19 mouse cellular contexts compared by ENCODE assay signal in the genomic region with DNA sequence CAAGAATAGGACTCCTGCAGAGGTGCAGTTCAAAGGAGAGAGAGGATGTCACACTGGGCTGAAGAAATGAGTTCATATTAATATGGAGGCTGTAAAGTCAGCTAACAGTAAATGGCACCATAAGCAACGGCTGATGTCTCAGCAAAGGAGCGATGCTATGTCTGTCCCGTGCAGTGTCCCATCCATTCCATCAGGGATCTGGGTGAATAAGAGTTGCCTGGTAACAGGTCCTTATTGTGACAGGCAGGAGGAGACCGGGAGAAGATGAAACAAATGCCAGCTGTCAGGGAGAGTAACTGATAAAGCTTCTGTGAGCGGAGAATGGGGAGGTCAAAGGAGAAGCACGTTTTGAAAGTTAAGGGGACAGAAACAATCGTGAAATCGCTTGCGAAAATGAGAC.
DNase-seq lines count a peak whose midpoint lies in the region; ATAC-seq and TF ChIP-seq lines count a peak whose summit lies in the region.
"Had no signal": no experiment of that assay in that cellular context is flagged by ENCODE, and none has a peak within 500 bp of the region (broad histone marks: within the 10 kb centered on the region; RNA-seq: fewer than 3 reads in every experiment).

No protein-coding gene starts in this region.

- H3K9me3 ChIP-seq in forebrain, embryonic 14.5 days (replicated peaks; ENCODE audit: control insufficient read depth, low read length): no peaks in the 10 kb centered on the region
- no peaks in the 10 kb centered on the region for H3K9me3 ChIP-seq in forebrain, postnatal 0 days (ENCODE audit: low read length)
- H3K9me3 ChIP-seq in hindbrain, embryonic 13.5 days: no peaks in the 10 kb centered on the region
- no peaks in the 10 kb centered on the region for H3K9me3 ChIP-seq in midbrain, embryonic 12.5 days
- H3K9me3 ChIP-seq: forebrain, embryonic 15.5 days; heart, embryonic 13.5 days; limb, embryonic 13.5 days; liver, embryonic 15.5 days had no signal

- no peaks in the 10 kb centered on the region for H3K36me3 ChIP-seq in forebrain, embryonic 14.5 days (ENCODE audit: control insufficient read depth, insufficient read depth, low read length)
- H3K36me3 ChIP-seq in forebrain, postnatal 0 days (ENCODE audit: insufficient read depth): no peaks in the 10 kb centered on the region
- no peaks in the 10 kb centered on the region for H3K36me3 ChIP-seq in hindbrain, embryonic 13.5 days
- no peaks in the 10 kb centered on the region for H3K36me3 ChIP-seq in midbrain, embryonic 12.5 days
- H3K36me3 ChIP-seq: forebrain, embryonic 15.5 days; heart, embryonic 13.5 days; limb, embryonic 13.5 days; liver, embryonic 15.5 days had no signal

- no peak overlapping the region for H3K4me2 ChIP-seq in forebrain, embryonic 14.5 days (ENCODE audit: low read length)
- no peak overlapping the region for H3K4me2 ChIP-seq in forebrain, postnatal 0 days (ENCODE audit: low read depth)
- peak overlapping the region; percentile 32 for H3K4me2 ChIP-seq in hindbrain, embryonic 13.5 days
- peak overlapping the region; percentile 22; the same call in 1 of the 2 replicates for H3K4me2 ChIP-seq in midbrain, embryonic 12.5 days (replicated peaks)
- H3K4me2 ChIP-seq: forebrain, embryonic 15.5 days; heart, embryonic 13.5 days; limb, embryonic 13.5 days; liver, embryonic 15.5 days had no signal

- H3K27me3 ChIP-seq in forebrain, embryonic 14.5 days (replicated peaks; ENCODE audit: control insufficient read depth, insufficient read depth, low read length): no peaks in the 10 kb centered on the region
- no peaks in the 10 kb centered on the region for H3K27me3 ChIP-seq in forebrain, postnatal 0 days (ENCODE audit: insufficient read depth, low read length)
- no peaks in the 10 kb centered on the region for H3K27me3 ChIP-seq in hindbrain, embryonic 13.5 days
- H3K27me3 ChIP-seq in midbrain, embryonic 12.5 days: no peaks in the 10 kb centered on the region
- H3K27me3 ChIP-seq: CH12.LX; forebrain, embryonic 15.5 days; heart, embryonic 13.5 days; limb, embryonic 13.5 days; liver, embryonic 15.5 days had no signal

- H3K9ac ChIP-seq in forebrain, embryonic 14.5 days (ENCODE audit: low read length): no peak overlapping the region
- H3K9ac ChIP-seq in forebrain, postnatal 0 days: no peak overlapping the region
- no peak overlapping the region for H3K9ac ChIP-seq in hindbrain, embryonic 13.5 days
- H3K9ac ChIP-seq in midbrain, embryonic 12.5 days (replicated peaks): no peak overlapping the region
- H3K9ac ChIP-seq: forebrain, embryonic 15.5 days; heart, embryonic 13.5 days; limb, embryonic 13.5 days; liver, embryonic 15.5 days had no signal

- WGBS in forebrain, embryonic 14.5 days: 63% methylated on average over 9 of the region's 9 CpGs
- WGBS in forebrain, postnatal 0 days: 54% methylated on average over 9 of the region's 9 CpGs
- 8% methylated on average over 9 of the region's 9 CpGs for WGBS in hindbrain, embryonic 13.5 days
- WGBS in midbrain, embryonic 12.5 days: 29% methylated on average over 9 of the region's 9 CpGs

- H3K27ac ChIP-seq in forebrain, embryonic 14.5 days (ENCODE audit: low read depth, low read length): no peak overlapping the region
- no peak overlapping the region for H3K27ac ChIP-seq in forebrain, postnatal 0 days (ENCODE audit: low read depth, low read length)
- no peak overlapping the region for H3K27ac ChIP-seq in hindbrain, embryonic 13.5 days
- H3K27ac ChIP-seq in midbrain, embryonic 12.5 days (replicated peaks): no peak overlapping the region
- H3K27ac ChIP-seq: forebrain, embryonic 15.5 days; heart, embryonic 13.5 days; limb, embryonic 13.5 days; liver, embryonic 15.5 days had no signal

- no peak for TF ChIP-seq CTCF in forebrain, postnatal 0 days (IDR thresholded peaks at IDR 0.05; ENCODE audit: low read depth)

- peak; percentile 28 for DNase-seq in forebrain, embryonic 14.5 days (ENCODE audit: low spot score)
- DNase-seq in forebrain, postnatal 0 days: no peak
- DNase-seq in retina, embryonic 14.5 days (ENCODE audit: low spot score): peak; percentile 6
- no peak for DNase-seq in thymus, postnatal 36 days
- DNase-seq in thymus, adult 18-20 months: no peak
- DNase-seq in liver: no peak
- DNase-seq: cerebellum, adult 18-20 months; heart, postnatal 4 days; kidney, adult 2 months; kidney, postnatal 25 days; layer of hippocampus, adult 9-11 months; lung, postnatal 14 days had no signal

- no peaks in the 10 kb centered on the region for H3K4me1 ChIP-seq in forebrain, embryonic 14.5 days (ENCODE audit: control insufficient read depth, insufficient read depth, low read length)
- H3K4me1 ChIP-seq in forebrain, postnatal 0 days (ENCODE audit: insufficient read depth): no peaks in the 10 kb centered on the region
- H3K4me1 ChIP-seq in hindbrain, embryonic 13.5 days (replicated peaks): peaks cover 8% of the 10 kb centered on the region
- peaks cover 5% of the 10 kb centered on the region; the same call in 1 of the 2 replicates for H3K4me1 ChIP-seq in midbrain, embryonic 12.5 days
- H3K4me1 ChIP-seq: forebrain, embryonic 15.5 days; heart, embryonic 13.5 days; liver, embryonic 15.5 days had no signal

- H3K4me3 ChIP-seq in forebrain, embryonic 14.5 days (ENCODE audit: low read depth, low read length): no peak overlapping the region
- H3K4me3 ChIP-seq in forebrain, postnatal 0 days (ENCODE audit: low read depth, low read length): no peak overlapping the region
- no peak overlapping the region for H3K4me3 ChIP-seq in hindbrain, embryonic 13.5 days
- no peak overlapping the region for H3K4me3 ChIP-seq in midbrain, embryonic 12.5 days
- H3K4me3 ChIP-seq: forebrain, embryonic 15.5 days; heart, embryonic 13.5 days; limb, embryonic 13.5 days; liver, embryonic 15.5 days had no signal

- 0 out of 2 replicates have a peak, but pooled peaks have one; percentile 34 for ATAC-seq in forebrain, embryonic 14.5 days
- no peak for ATAC-seq in forebrain, postnatal 0 days
- no peak for ATAC-seq in hindbrain, embryonic 13.5 days (ENCODE audit: low FRiP score)
- peak; percentile 69 for ATAC-seq in midbrain, embryonic 12.5 days (ENCODE audit: low FRiP score, low read depth)
- ATAC-seq: forebrain, embryonic 15.5 days had no signal

Comparison
In these comparisons a context has a peak if more than half of its experiments do, and no peak if none do; other contexts are left out.
1. ATAC-seq: peak in forebrain, embryonic 14.5 days (single experiment) and midbrain, embryonic 12.5 days (single experiment); none in forebrain, postnatal 0 days (single experiment) and hindbrain, embryonic 13.5 days (single experiment).
2. DNase-seq: peak in forebrain, embryonic 14.5 days (single experiment) and retina, embryonic 14.5 days (single experiment); none in forebrain, postnatal 0 days (single experiment), thymus, postnatal 36 days (0 of 2), thymus, adult 18-20 months (0 of 2) and liver (single experiment).
3. H3K4me2 ChIP-seq: peak in hindbrain, embryonic 13.5 days (single experiment) and midbrain, embryonic 12.5 days (single experiment); none in forebrain, embryonic 14.5 days (single experiment) and forebrain, postnatal 0 days (single experiment).